Mouse (Mus musculus) embryonic fibroblast, embryonic 13.5 days (primary cell): ENCODE measurements around the gene Lrrc45. TPM values are rescaled to one million over a fixed set of nuclear protein-coding genes. Genes with fewer than 3 reads are reported as not detected.

Source experiments
- H3K27ac ChIP-seq: 2 replicates; pipeline ENCODE4 v1.5.1; 2012; ENCODE audit warnings: low read length, control low read depth, inconsistent platforms; ENCODE audit not compliant: insufficient read depth
- H3K4me1 ChIP-seq: 2 replicates; pipeline ENCODE4 v1.6.1; 2011; ENCODE audit warnings: low read length; ENCODE audit not compliant: control insufficient read depth, insufficient read depth
- H3K4me3 ChIP-seq: 2 replicates; pipeline ENCODE4 v1.5.1; 2011; ENCODE audit warnings: mild to moderate bottlenecking, control low read depth, low read length; ENCODE audit not compliant: insufficient read depth
- CTCF ChIP-seq: IDR thresholded peaks from 2 replicates; pipeline ENCODE4 v1.5.1; 2011; ENCODE audit warnings: mild to moderate bottlenecking, control low read depth, low read length, moderate library complexity, borderline replicate concordance; ENCODE audit not compliant: insufficient read depth
- POLR2A ChIP-seq: IDR thresholded peaks from 2 replicates; pipeline ENCODE4 v1.6.1; 2011; ENCODE audit warnings: low read depth, mild to moderate bottlenecking, control low read depth, low read length, moderate library complexity
- polyA plus RNA-seq: library from polyadenylated mRNA; stranded (reverse); fragments of >200 nt; gene quantifications from 2 replicates; pipeline ENCODE4 v1.2.4, GENCODE M21; 2011; ENCODE audit warnings: low read depth; ENCODE audit not compliant: missing spikeins, insufficient read length

The Lrrc45 gene
- polyA plus RNA-seq, 1 experiment, result 17.8 TPM

DNA sequence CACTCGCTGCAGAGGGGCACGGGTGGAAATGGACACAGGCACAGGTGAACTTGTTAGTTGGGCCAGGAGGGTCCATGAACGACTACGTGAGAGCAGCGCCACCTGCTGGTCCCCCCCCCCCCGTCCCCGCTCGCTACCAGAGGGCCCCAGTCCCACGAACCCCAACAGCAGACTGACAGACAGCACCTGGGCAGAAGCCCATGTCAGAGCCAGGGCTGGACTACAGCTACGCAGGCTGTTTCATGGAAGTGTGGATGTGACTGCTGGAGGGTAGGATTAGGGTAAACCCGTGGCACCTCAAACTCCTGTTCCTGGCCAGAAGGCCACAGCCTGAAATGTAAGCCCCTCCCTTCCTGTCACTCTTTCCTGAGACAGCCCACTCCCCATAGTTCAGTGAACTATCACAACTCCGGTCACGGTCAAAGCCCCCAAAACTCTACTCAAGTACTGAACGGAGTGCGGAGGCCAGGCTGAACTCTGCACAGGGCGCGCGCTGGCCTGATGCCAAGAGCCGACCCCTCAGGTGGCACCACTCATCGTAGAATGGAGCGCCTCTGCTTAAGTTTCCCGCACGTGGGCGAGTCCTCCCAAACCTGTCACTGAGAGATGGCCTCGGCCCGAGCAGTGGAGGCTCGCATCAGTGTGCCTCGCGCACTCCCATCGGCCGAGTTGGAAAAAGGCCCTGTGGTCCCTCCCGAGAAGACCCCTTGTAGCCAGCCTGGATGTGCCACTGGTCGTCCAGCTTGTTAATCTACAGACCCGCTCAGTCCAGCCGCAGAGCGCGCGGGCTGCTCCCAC is 755 bp upstream of the Lrrc45 start:
- Histone ChIP-seq H3K4me1 (0 out of 2 replicates have a peak, but pooled peaks cover 2% of the 10 kb centered on the region), H3K27ac (no peak overlapping the region)
- no peak for TF ChIP-seq POLR2A
- TF ChIP-seq CTCF, result peak; percentile 52

DNA sequence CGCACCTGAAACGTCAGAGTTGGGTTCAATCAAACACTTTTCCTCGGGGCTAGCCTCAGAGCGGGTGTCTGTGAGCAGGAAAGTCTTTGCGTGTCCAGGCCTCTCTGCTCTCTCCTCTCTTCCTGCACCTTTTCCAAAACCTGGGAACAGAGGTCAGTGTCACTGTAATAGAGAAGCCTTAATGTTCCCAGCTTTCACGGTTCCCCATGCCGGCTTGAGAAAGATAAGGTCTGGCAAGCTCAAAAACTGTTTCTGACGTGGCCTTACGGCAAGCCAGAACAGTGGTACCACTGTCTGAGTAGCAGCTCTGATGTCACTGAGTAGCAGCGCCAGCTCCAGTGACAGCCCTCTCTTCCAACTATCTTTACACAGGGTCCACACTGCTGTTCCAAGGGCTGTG is 821 bp downstream of the Lrrc45 start:
- peak overlapping the region; percentile 57 for H3K4me3 ChIP-seq
- 0 out of 2 replicates have a peak, but pooled peaks cover 2% of the 10 kb centered on the region for H3K4me1 ChIP-seq
- TF ChIP-seq POLR2A (no peak), CTCF (no peak)
- no peak overlapping the region for H3K27ac ChIP-seq

More for the DNA sequence above, 755 bp upstream of the Lrrc45 start:
- H3K4me3 ChIP-seq, result peak overlapping the region; percentile 54

DNA sequence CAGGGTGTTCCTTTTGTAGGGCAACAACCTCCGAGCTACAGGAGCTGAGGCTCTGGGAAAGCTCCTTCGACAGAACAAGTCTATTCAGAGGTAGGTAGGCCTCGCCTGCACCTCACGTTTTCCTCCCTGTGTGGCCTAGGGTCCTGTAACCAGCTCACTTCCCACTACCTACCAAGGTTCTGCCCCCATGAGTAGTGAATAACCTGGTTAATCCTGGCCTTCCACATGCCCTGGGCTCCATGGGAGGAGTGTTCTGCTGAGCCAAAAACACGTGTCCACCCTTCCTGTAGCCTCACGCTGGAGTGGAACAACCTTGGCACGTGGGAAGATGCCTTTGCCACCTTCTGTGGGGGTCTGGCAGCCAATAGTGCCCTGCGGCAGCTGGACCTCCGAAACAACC is 1.4 kb downstream of the Lrrc45 start:
- TF ChIP-seq POLR2A, result no peak
- no peak overlapping the region for H3K27ac ChIP-seq
- H3K4me1 ChIP-seq, result 0 out of 2 replicates have a peak, but pooled peaks cover 2% of the 10 kb centered on the region
- no peak overlapping the region for H3K4me3 ChIP-seq

DNA sequence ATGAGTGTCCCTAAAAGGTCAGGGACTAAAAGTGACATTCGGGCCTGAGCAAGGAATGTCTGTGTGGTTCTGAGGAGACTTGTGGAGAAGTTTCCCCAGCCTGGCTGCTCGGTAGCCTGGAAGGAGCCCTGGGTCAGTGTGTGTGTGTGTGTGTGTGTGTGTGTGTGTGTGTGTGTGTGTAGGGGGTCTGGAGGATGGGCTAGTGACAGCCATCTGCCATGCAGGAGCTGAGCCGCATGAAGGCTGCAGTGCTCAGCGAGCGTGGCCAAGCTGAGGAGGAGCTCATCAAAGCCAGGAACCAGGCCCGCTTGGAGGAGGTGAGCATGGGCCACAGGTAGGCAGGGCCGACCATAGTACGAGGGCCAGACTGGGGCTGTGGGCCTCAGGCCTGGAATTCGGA is 5.5 kb downstream of the Lrrc45 start:
- Histone ChIP-seq H3K4me1 (no peaks in the 10 kb centered on the region), H3K27ac (no peak overlapping the region), H3K4me3 (no peak overlapping the region)
- TF ChIP-seq POLR2A (no peak), CTCF (no peak)

DNA sequence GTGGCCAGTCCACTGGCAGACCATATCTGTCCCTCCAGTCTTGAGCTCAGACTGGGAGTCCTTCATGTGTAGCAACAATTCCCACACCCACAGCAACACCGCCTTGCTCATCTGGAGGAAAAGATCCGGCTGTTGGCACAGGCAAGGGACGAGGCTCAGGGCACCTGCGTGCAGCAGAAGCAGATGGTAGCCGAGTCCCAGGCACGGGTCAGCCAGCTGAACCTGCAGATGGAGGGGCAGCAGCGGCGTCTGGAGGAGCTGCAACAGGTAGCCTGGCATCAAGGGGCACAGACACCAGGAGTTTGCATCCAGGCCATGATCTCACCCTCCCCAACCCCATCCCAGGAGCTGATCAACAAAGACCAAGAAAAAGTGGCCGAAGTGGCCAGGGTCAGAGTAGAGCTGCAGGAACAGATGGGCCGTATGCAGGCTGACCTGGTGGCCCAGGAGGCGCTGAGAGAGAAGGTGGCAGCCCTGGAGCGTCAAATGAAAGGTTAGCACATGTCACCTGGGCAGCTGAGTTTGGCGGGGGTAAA is 6.2 kb downstream of the Lrrc45 start:
- TF ChIP-seq POLR2A (no peak), CTCF (no peak)
- Histone ChIP-seq H3K4me1 (no peaks in the 10 kb centered on the region), H3K4me3 (no peak overlapping the region), H3K27ac (no peak overlapping the region)

DNA sequence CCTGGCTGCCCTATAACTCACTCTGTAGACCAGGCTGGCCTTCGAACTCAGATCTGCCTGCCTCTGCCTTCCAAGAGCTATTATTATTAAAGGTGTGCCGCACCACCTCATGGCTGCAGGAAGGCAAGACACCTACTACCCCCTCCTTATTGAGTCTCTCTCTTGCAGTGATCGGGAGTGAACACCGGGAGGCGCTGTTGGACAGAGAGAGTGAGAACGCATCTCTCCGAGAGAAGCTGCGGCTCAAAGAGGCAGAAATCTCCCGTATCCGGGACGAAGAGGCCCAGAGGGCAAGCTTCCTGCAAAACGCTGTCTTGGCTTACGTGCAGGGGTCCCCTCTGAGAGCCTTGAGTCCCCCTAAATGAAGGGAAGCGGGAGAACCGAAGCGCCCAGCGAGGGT is 6.7 kb downstream of the Lrrc45 start:
- H3K27ac ChIP-seq, result no peak overlapping the region

DNA sequence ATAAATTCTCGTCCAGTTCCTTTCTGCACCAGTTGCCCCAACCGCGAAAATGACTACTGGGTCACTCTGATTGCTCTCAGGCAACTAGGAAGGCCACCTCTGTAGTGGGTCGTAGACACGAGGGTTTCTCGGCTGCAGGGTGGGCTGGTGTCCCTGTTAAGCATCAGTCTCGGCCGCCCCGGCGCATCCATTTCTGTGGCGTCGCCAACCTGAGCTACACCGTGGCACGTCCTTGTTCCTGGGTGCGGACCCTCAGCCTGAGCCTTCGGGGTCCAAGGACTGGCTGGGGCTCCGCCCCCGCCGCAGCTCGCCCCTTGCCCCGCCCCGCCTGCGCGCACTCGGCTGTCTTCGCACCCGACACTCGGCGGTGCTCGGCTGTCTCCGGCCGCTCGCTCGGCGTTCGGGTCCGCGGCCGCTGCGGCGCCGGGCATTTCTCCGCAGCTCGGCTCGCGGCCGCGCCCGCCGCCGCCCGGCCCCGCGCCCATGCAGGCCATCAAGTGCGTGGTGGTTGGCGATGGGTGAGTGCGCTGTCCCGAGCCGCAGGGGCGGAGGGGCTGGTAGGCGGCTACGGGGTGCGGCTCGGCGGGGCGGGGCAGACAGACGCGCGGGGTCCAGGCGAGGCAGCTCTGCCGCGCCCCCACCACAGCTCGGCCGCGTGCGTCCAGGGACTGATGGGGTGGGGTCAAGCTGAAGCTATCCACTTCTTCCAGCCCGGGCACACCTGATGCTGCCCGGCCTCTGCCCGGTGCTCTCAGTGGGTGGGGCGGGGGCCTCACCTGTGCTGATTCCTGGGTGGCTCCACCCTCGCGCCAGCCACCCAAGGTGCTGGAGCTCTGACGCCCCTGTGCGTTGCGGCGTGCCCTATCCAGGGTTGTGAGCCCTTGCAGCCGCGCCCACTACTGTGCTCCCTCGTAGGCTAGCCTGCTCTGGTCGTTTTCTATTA is 7.7 kb downstream of the Lrrc45 start, which contains the start of gene Rac3:
TSS of gene Rac3 (plus strand) at position 347 of the 943 bp plus-strand sequence.
- Histone ChIP-seq H3K4me1 (no peaks in the 10 kb centered on the region), H3K27ac (no peak within 1 kb of the TSS), H3K4me3 (peak within 1 kb of the TSS; percentile 25)
- TF ChIP-seq CTCF (no peak), POLR2A (peak; percentile 35; the same call in 1 of the 2 replicates)

More for the DNA sequence above, 6.7 kb downstream of the Lrrc45 start:
- Histone ChIP-seq H3K4me3 (no peak overlapping the region), H3K4me1 (no peaks in the 10 kb centered on the region)
- TF ChIP-seq CTCF (peak; percentile 85), POLR2A (no peak)

DNA sequence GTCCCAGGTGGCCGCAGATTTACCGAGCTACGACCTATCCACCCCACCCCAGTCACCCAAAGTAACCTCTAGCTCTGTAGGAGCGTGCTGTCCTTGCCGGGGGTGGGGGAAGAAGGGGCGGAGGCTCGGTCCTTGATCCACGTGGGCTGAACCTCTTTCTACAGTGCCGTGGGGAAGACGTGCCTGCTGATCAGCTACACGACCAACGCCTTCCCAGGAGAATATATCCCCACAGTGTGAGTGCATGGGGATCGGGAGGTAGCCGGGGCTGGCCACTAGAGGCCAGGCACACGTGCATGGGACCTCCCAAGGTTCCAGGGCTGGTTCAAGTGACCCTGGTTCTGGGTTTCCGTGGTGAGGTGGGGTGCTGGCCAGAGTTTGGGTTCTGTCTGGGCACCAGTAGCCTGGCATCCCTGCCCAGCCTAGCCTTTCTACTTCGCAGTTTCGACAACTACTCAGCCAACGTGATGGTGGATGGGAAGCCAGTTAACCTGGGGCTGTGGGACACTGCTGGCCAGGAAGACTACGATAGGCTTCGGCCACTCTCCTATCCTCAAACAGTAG is 8.4 kb downstream of the Lrrc45 start:
- H3K4me1 ChIP-seq, result no peaks in the 10 kb centered on the region
- no peak overlapping the region for H3K27ac ChIP-seq
- H3K4me3 ChIP-seq, result peak overlapping the region; percentile 25
- no peak; the same call in 1 of the 2 replicates for TF ChIP-seq POLR2A

DNA sequence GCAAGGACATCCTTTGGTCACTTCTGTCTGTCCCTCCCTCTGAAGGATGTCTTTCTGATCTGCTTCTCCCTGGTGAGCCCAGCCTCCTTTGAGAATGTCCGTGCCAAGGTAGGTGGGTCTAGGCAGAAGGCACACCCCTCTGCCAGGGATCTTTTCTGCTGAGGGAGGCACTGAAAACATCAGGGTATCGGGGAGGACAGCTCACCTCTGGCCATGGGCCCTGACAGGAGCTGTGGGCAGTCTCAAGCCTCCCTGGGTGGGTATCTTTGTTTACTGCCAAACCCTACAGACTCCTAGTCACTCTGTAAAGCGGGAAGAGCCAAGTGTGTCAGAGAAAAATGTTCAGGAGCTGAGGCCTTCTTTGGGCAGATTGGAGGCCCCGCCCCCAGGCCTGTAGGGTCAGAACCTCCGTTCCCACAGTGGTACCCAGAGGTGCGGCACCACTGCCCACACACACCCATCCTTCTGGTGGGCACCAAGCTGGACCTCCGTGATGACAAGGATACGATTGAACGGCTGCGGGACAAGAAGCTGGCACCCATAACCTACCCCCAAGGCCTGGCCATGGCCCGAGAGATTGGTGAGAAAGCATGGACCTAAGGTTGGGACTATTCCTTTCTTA is 9.1 kb downstream of the Lrrc45 start:
- Histone ChIP-seq H3K4me1 (no peaks in the 10 kb centered on the region), H3K27ac (no peak overlapping the region), H3K4me3 (no peak overlapping the region)
- TF ChIP-seq CTCF (no peak), POLR2A (peak; percentile 36)
